Mouse (Mus musculus) MEL (cell line): ENCODE results near the gene Fam122a.

Source experiments
- CHD2 ChIP-seq: IDR thresholded peaks from 2 replicates; pipeline ENCODE4 v1.6.1; 2011; ENCODE audit warnings: low read length, improper control_type of control experiment
- CTCF ChIP-seq, 3 experiments: IDR thresholded peaks in 2 of 3; conservative IDR thresholded peaks in 1 of 3; 2 replicates each; pipeline ENCODE4 v1.5.1; 2011 to 2012; ENCODE audit warnings: low read length in 3 of 3, low read depth in 2 of 3, mild to moderate bottlenecking in 2 of 3, improper control_type of control experiment in 1 of 3, inconsistent platforms in 1 of 3, mixed read lengths in 1 of 3, moderate library complexity in 1 of 3; ENCODE audit not compliant: control insufficient read depth in 1 of 3, insufficient read depth in 1 of 3, poor library complexity in 1 of 3, severe bottlenecking in 1 of 3
- EP300 ChIP-seq, 2 experiments: IDR thresholded peaks; 2 replicates each; pipeline ENCODE4 v1.6.1; 2011; ENCODE audit warnings: improper control_type of control experiment in 2 of 2, low read length in 2 of 2, low read depth in 1 of 2, mild to moderate bottlenecking in 1 of 2
- JUND ChIP-seq: IDR thresholded peaks from 2 replicates; pipeline ENCODE4 v1.6.1; 2011; ENCODE audit warnings: low read depth, mild to moderate bottlenecking, improper control_type of control experiment, low read length
- MAFK ChIP-seq: IDR thresholded peaks from 2 replicates; pipeline ENCODE4 v1.6.1; 2011; ENCODE audit warnings: low read depth, mild to moderate bottlenecking, low read length, improper control_type of control experiment, borderline replicate concordance
- MEF2A ChIP-seq: IDR thresholded peaks from 2 replicates; pipeline ENCODE4 v1.6.1; 2014; ENCODE audit warnings: low read depth, mild to moderate bottlenecking, inconsistent platforms, low read length, improper control_type of control experiment; ENCODE audit not compliant: poor library complexity, insufficient replicate concordance, severe bottlenecking; ENCODE audit errors: extremely low read depth
- MXI1 ChIP-seq: IDR thresholded peaks from 2 replicates; pipeline ENCODE4 v1.6.1; 2011; ENCODE audit warnings: mild to moderate bottlenecking, low read depth, low read length, improper control_type of control experiment
- POLR2A ChIP-seq, 2 experiments: IDR thresholded peaks; 2 replicates each; pipeline ENCODE4 v1.6.1; 2011 to 2012; ENCODE audit warnings: low read length in 2 of 2, mild to moderate bottlenecking in 2 of 2, control low read depth in 1 of 2, improper control_type of control experiment in 1 of 2, low read depth in 1 of 2, moderate library complexity in 1 of 2; ENCODE audit not compliant: control insufficient read depth in 1 of 2, insufficient read depth in 1 of 2, poor library complexity in 1 of 2
- USF1 ChIP-seq: IDR thresholded peaks from 2 replicates; pipeline ENCODE4 v1.6.1; 2014; ENCODE audit warnings: low read depth, mild to moderate bottlenecking, inconsistent platforms, low read length, improper control_type of control experiment, moderate library complexity

- no peak for TF ChIP-seq USF1
- TF ChIP-seq MEF2A: no peak
- TF ChIP-seq MXI1: no peak
- TF ChIP-seq CTCF (IDR thresholded peaks at IDR 0.05 in 2 of 3, conservative IDR thresholded peaks at IDR 0.05 in 1 of 3; ENCODE audit: control insufficient read depth in 1 of 3, insufficient read depth in 1 of 3, low read depth in 2 of 3, low read length in 3 of 3, poor library complexity in 1 of 3, severe bottlenecking in 1 of 3): no peak
- TF ChIP-seq POLR2A (IDR thresholded peaks at IDR 0.05; ENCODE audit: control insufficient read depth in 1 of 2, insufficient read depth in 1 of 2, low read depth in 1 of 2, low read length in 2 of 2, poor library complexity in 1 of 2): no peak
- TF ChIP-seq EP300 (IDR thresholded peaks at IDR 0.05; ENCODE audit: low read depth in 1 of 2, low read length in 2 of 2): no peak
- no peak for TF ChIP-seq JUND
- no peak for TF ChIP-seq CHD2
- TF ChIP-seq MAFK: no peak
These were observed 42.7 kb upstream of the Fam122a start for GRCm38 (mm10) chr19:24519732-24520409.
